Mouse (Mus musculus): ENCODE measurements around the gene Tmem186. TPM values are rescaled to one million over a fixed set of nuclear protein-coding genes. Genes with fewer than 3 reads are reported as not detected.

Tmem186 gene
- total and polyA plus RNA-seq, 2 experiments, result 6.5 to 8.7 TPM

- H3K36me3 ChIP-seq (ENCODE audit: control insufficient read depth, insufficient read depth, low read length), result no peaks in the 10 kb centered on the region
- H3K27ac ChIP-seq (replicated peaks; ENCODE audit: insufficient read depth, low read depth, low read length), result no peak overlapping the region
- no peak for TF ChIP-seq POLR2A (IDR thresholded peaks at IDR 0.05; ENCODE audit: extremely low read depth, insufficient read depth, low read length)
- no peak for TF ChIP-seq CTCF (IDR thresholded peaks at IDR 0.05; ENCODE audit: low read depth, low read length)
- WGBS, result 80% methylated on average over 3 of the region's 3 CpGs
- no peaks in the 10 kb centered on the region for H3K27me3 ChIP-seq (ENCODE audit: control insufficient read depth, insufficient read depth, low read length)
- H3K9ac ChIP-seq (ENCODE audit: low read depth, low read length), result no peak overlapping the region
- H3K79me2 ChIP-seq (ENCODE audit: control insufficient read depth, insufficient read depth, low read length), result no peaks in the 10 kb centered on the region
- no peak for DNase-seq (ENCODE audit: extremely low read depth, low read depth, low spot score)
- peaks cover 3% of the 10 kb centered on the region for H3K4me1 ChIP-seq (ENCODE audit: control insufficient read depth, insufficient read depth, low read length)
- no peak overlapping the region for H3K4me3 ChIP-seq (ENCODE audit: insufficient read depth, low read depth, low read length)
Observed at GRCm38 (mm10) chr16:8679780-8680179, 42.3 kb upstream of the Tmem186 start.

- Histone ChIP-seq H3K36me3 (ENCODE audit: control insufficient read depth, insufficient read depth, low read length) (no peaks in the 10 kb centered on the region), H3K79me2 (ENCODE audit: control insufficient read depth, insufficient read depth, low read length) (no peaks in the 10 kb centered on the region), H3K9ac (ENCODE audit: low read depth, low read length) (no peak overlapping the region), H3K4me3 (ENCODE audit: insufficient read depth, low read depth, low read length) (no peak overlapping the region), H3K27me3 (ENCODE audit: control insufficient read depth, insufficient read depth, low read length) (no peaks in the 10 kb centered on the region), H3K27ac (replicated peaks; ENCODE audit: insufficient read depth, low read depth, low read length) (no peak overlapping the region), H3K4me1 (ENCODE audit: control insufficient read depth, insufficient read depth, low read length) (peaks cover 8% of the 10 kb centered on the region)
- TF ChIP-seq POLR2A (IDR thresholded peaks at IDR 0.05; ENCODE audit: extremely low read depth, insufficient read depth, low read length) (no peak), CTCF (IDR thresholded peaks at IDR 0.05; ENCODE audit: low read depth, low read length) (no peak)
- DNase-seq (ENCODE audit: extremely low read depth, low read depth, low spot score), result no peak
- 87% methylated on average over 4 of the region's 4 CpGs for WGBS
Observed at GRCm38 (mm10) chr16:8678676-8679075, 41.2 kb upstream of the Tmem186 start.

GRCm38 (mm10) chr16:8678035-8678434 lies 40.5 kb upstream of the Tmem186 start:
- Histone ChIP-seq H3K79me2 (ENCODE audit: control insufficient read depth, insufficient read depth, low read length) (no peaks in the 10 kb centered on the region), H3K4me1 (ENCODE audit: control insufficient read depth, insufficient read depth, low read length) (peaks cover 11% of the 10 kb centered on the region), H3K36me3 (ENCODE audit: control insufficient read depth, insufficient read depth, low read length) (no peaks in the 10 kb centered on the region), H3K27me3 (ENCODE audit: control insufficient read depth, insufficient read depth, low read length) (no peaks in the 10 kb centered on the region), H3K4me3 (ENCODE audit: insufficient read depth, low read depth, low read length) (no peak overlapping the region), H3K9ac (ENCODE audit: low read depth, low read length) (no peak overlapping the region), H3K27ac (replicated peaks; ENCODE audit: insufficient read depth, low read depth, low read length) (no peak overlapping the region)
- DNase-seq (ENCODE audit: extremely low read depth, low read depth, low spot score), result peak; percentile 80
- TF ChIP-seq CTCF (IDR thresholded peaks at IDR 0.05; ENCODE audit: low read depth, low read length), result no peak
- no peak for TF ChIP-seq POLR2A (IDR thresholded peaks at IDR 0.05; ENCODE audit: extremely low read depth, insufficient read depth, low read length)
- WGBS, result 13% methylated on average over 5 of the region's 5 CpGs

GRCm38 (mm10) chr16:8676800-8677199 lies 39.3 kb upstream of the Tmem186 start:
- H3K4me3 ChIP-seq (ENCODE audit: insufficient read depth, low read depth, low read length), result no peak overlapping the region
- H3K79me2 ChIP-seq (ENCODE audit: control insufficient read depth, insufficient read depth, low read length), result no peaks in the 10 kb centered on the region
- DNase-seq (ENCODE audit: extremely low read depth, low read depth, low spot score), result peak; percentile 45
- no peaks in the 10 kb centered on the region for H3K27me3 ChIP-seq (ENCODE audit: control insufficient read depth, insufficient read depth, low read length)
- H3K27ac ChIP-seq (replicated peaks; ENCODE audit: insufficient read depth, low read depth, low read length), result no peak overlapping the region
- H3K9ac ChIP-seq (ENCODE audit: low read depth, low read length), result no peak overlapping the region
- no peak for TF ChIP-seq POLR2A (IDR thresholded peaks at IDR 0.05; ENCODE audit: extremely low read depth, insufficient read depth, low read length)
- TF ChIP-seq CTCF (IDR thresholded peaks at IDR 0.05; ENCODE audit: low read depth, low read length), result peak; percentile 75
- 63% methylated on average over 4 of the region's 4 CpGs for WGBS
- peaks cover 12% of the 10 kb centered on the region for H3K4me1 ChIP-seq (ENCODE audit: control insufficient read depth, insufficient read depth, low read length)
- H3K36me3 ChIP-seq (ENCODE audit: control insufficient read depth, insufficient read depth, low read length), result no peaks in the 10 kb centered on the region

- Histone ChIP-seq H3K36me3 (ENCODE audit: control insufficient read depth, insufficient read depth, low read length) (no peaks in the 10 kb centered on the region), H3K27me3 (ENCODE audit: control insufficient read depth, insufficient read depth, low read length) (no peaks in the 10 kb centered on the region), H3K79me2 (ENCODE audit: control insufficient read depth, insufficient read depth, low read length) (peaks cover under 1% of the 10 kb centered on the region; the same call in 1 of the 2 replicates), H3K27ac (replicated peaks; ENCODE audit: insufficient read depth, low read depth, low read length) (no peak overlapping the region), H3K4me1 (ENCODE audit: control insufficient read depth, insufficient read depth, low read length) (peaks cover 12% of the 10 kb centered on the region), H3K4me3 (ENCODE audit: insufficient read depth, low read depth, low read length) (no peak overlapping the region), H3K9ac (ENCODE audit: low read depth, low read length) (no peak overlapping the region)
- WGBS, result 89% methylated on average over 2 of the region's 2 CpGs
- TF ChIP-seq CTCF (IDR thresholded peaks at IDR 0.05; ENCODE audit: low read depth, low read length), result no peak
- no peak for TF ChIP-seq POLR2A (IDR thresholded peaks at IDR 0.05; ENCODE audit: extremely low read depth, insufficient read depth, low read length)
- DNase-seq (ENCODE audit: extremely low read depth, low read depth, low spot score), result no peak
Observed at GRCm38 (mm10) chr16:8676228-8676627, 38.7 kb upstream of the Tmem186 start.

- Histone ChIP-seq H3K79me2 (ENCODE audit: control insufficient read depth, insufficient read depth, low read length) (peaks cover 7% of the 10 kb centered on the region; the same call in 1 of the 2 replicates), H3K4me1 (ENCODE audit: control insufficient read depth, insufficient read depth, low read length) (peaks cover 17% of the 10 kb centered on the region)
- no peak for DNase-seq (ENCODE audit: extremely low read depth, low read depth, low spot score)
Observed at GRCm38 (mm10) chr16:8675559-8675958, 38.0 kb upstream of the Tmem186 start.

More at GRCm38 (mm10) chr16:8675559-8675958, 38.0 kb upstream of the Tmem186 start:
- WGBS, result 87% methylated on average over 8 of the region's 8 CpGs
- TF ChIP-seq POLR2A (IDR thresholded peaks at IDR 0.05; ENCODE audit: extremely low read depth, insufficient read depth, low read length), result no peak
- Histone ChIP-seq H3K9ac (ENCODE audit: low read depth, low read length) (no peak overlapping the region), H3K4me3 (ENCODE audit: insufficient read depth, low read depth, low read length) (no peak overlapping the region), H3K27me3 (ENCODE audit: control insufficient read depth, insufficient read depth, low read length) (no peaks in the 10 kb centered on the region), H3K36me3 (ENCODE audit: control insufficient read depth, insufficient read depth, low read length) (no peaks in the 10 kb centered on the region), H3K27ac (replicated peaks; ENCODE audit: insufficient read depth, low read depth, low read length) (no peak overlapping the region)

All from liver, adult 2 months (tissue).